Mouse (Mus musculus) urinary bladder, postnatal 36 days (tissue): Measurements from ENCODE around the gene Med22.

Experiments used
- DNase-seq, 2 experiments: peaks; one replicate each; pipeline ENCODE4 v3.0.0; 2022; ENCODE audit warnings: low spot score in 2 of 2, mixed read lengths in 1 of 2

Gene Med22

GRCm38 (mm10) chr2:26910124-26910993, at the start of gene Med22, which contains the start of gene Rpl7a:
Med22 (minus strand) TSS chr2:26910677.
Rpl7a (plus strand) TSS chr2:26910764.
- DNase-seq = peak; percentile 100

GRCm38 (mm10) chr2:26957488-26957859, 47.0 kb upstream of the Med22 start:
- DNase-seq = no peak

DNA sequence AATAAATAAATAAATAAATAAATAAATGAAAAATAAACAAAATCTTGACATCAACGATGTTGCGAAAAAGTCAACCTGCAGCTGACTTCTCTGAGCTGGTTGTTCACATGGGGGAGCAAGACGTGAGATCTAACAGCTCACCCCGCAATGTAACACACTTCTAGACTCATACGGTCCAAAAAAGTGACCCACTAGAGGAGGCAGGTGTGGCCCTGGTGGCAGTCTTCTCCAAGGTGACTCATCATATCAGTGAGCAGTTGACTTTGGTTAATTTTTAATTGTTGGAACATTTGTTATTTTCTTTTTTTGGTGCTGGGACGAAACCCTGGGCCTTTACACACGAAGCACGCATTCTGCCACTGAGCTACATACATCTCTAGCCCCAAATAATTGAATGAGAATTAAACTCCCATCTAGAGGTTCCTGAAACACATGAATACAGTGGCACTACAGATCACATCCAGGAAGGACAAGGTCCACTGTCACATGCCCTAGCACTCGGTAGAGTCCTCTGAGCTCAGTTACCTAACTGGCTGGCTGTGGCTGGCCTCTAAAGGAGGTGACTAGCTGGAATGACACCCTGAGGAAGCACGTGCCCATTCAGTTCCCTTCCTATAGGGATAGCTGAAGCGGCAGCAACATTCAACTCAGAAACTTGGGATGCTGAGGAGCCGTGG, 46.5 kb upstream of the Med22 start:
- no peak for DNase-seq

DNA sequence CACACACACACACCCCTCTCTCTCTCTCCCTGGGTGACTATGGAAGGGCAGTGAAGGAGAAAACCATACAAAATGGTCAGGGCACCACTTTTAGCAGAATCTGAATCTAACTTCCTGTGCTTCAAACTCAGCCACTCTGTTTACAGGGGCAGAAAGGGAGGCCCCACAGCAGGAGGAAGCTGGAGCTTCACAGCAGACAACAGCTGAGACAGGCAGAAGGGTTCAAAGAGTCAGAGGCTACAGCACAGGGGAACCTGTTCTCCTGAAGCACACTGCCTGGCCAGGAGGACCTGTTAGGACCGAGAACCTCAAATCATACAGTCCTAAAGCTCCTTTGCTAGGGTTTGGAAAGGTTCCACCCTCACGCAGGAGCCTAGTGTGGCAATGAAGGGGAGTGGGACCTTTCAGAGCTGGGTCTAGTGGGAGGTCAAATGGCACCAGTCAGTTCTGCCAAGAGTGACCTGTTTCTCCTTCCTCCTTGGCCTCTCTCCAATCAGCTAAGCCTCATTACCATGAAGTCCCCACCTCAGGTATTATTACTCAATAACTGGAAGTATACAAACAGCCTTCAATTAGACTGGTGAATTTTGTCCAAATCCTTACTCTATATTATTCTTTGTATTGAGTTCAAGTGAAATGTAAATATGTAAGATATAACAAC, 44.4 kb upstream of the Med22 start:
- DNase-seq = no peak

GRCm38 (mm10) chr2:26952866-26953265, 42.4 kb upstream of the Med22 start:
- DNase-seq = no peak

- no peak for DNase-seq
Measured at GRCm38 (mm10) chr2:26952193-26952592, 41.7 kb upstream of the Med22 start.

GRCm38 (mm10) chr2:26951346-26951905, 40.9 kb upstream of the Med22 start:
- no peak for DNase-seq

- no peak for DNase-seq
Measured at GRCm38 (mm10) chr2:26950411-26950810, 39.9 kb upstream of the Med22 start.

DNA sequence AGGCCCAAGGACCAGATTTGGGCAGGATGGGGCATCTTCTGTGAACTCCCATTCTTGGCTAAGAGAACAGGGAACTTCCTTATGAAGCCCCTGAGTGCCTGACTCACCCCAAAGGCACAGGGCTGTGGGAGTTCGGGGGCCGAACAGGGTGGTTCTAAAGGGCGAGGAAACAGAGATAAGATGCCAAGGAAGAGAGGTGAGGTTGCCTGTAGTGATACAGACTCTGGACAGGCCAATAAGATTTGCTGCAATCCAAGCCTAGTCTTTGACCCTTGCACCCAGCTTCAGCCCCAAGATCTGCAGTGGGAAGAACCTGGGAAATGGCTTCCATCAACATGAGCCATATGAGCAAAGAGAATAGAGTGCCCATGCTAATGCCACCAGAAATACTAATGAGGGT, 32.8 kb upstream of the Med22 start:
- no peak for DNase-seq

DNA sequence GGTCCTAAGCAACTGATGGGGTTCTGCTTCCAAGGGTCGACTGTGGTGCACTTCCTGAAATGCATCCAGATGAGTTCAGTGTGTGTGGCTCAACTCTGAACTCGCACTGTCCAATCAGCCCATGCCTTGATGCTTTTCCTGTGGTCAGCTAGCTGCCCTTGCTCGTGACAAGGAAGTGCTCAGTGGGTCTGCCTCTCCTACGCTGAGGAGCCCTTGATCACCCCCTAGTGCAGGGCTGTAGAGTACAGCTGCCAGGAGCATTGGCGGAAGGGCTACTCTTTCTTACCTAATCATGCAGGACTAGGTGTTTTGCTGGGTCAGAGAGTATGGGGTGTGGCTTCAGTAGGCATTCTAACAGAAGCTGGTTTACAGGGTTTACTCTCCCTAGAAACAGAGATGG, 31.1 kb upstream of the Med22 start:
- DNase-seq = peak in 1 of 2 experiments; percentile 23

DNA sequence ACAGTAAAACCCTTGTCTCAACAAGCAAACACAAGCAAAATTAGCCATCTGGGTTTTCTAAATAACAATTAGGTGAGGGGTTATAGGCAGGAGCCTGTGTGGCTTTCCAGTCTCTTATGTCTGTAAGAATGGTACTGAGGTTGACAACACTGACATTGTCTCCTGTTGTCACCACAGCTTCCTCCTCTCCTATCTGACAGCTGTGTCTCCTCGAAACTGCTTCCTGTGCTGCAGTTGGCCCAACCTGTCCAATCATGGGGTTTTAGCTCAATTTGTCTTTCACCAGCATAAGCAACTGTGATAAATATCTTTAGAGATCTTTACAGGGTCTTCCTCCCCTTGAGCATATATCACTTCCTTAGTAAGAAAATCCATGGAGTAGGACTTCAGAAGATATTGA, 25.9 kb upstream of the Med22 start:
- no peak for DNase-seq

GRCm38 (mm10) chr2:26935286-26935685, 24.8 kb upstream of the Med22 start:
- DNase-seq = no peak

- DNase-seq = peak; percentile 89 to 92
Measured at GRCm38 (mm10) chr2:26933304-26934055, 23.0 kb upstream of the Med22 start, which contains the start of the genes Surf4 and Stkld1. Surf4 (minus strand) TSS chr2:26933928. Stkld1 (plus strand) TSS chr2:26934047.

- DNase-seq = peak in 1 of 2 experiments; percentile 37
Measured at GRCm38 (mm10) chr2:26932473-26933303, 22.2 kb upstream of the Med22 start.

GRCm38 (mm10) chr2:26930390-26930789, 19.9 kb upstream of the Med22 start:
- DNase-seq = peak in 1 of 2 experiments; percentile 63

GRCm38 (mm10) chr2:26927745-26928476, 17.4 kb upstream of the Med22 start:
- no peak for DNase-seq

GRCm38 (mm10) chr2:26921784-26922183, 11.3 kb upstream of the Med22 start:
- no peak for DNase-seq

GRCm38 (mm10) chr2:26920190-26920855, 9.8 kb upstream of the Med22 start:
- no peak for DNase-seq

GRCm38 (mm10) chr2:26919684-26920083, 9.2 kb upstream of the Med22 start:
- no peak for DNase-seq
